Mouse (Mus musculus) liver, postnatal 0 days (tissue): ENCODE results near the gene Lrmda. TPM values are rescaled to one million over a fixed set of nuclear protein-coding genes. Genes with fewer than 3 reads are reported as not detected.

ENCODE experiments used
- ATAC-seq: fragments of 200-750 bp; cut with Nextera tagmentation; 2 replicates; pipeline ENCODE4 v1.8.0; 2017; ENCODE audit warnings: mild to moderate bottlenecking, moderate library complexity
- DNase-seq: peaks from one replicate; pipeline ENCODE4 v3.0.0-alpha.2; 2016
- H3K27ac ChIP-seq: fragments of 300-500 bp; sonication (generic); 2 replicates; pipeline ENCODE4 v1.5.1; 2014; ENCODE audit warnings: antibody characterized with exemption, moderate library complexity, mild to moderate bottlenecking, low read depth
- H3K27me3 ChIP-seq: fragments of 300-500 bp; sonication (generic); 2 replicates; pipeline ENCODE4 v1.6.1; 2014; ENCODE audit warnings: low read length, control low read depth, mixed read lengths; ENCODE audit not compliant: insufficient read depth
- H3K36me3 ChIP-seq: fragments of 300-500 bp; sonication (generic); replicated peaks from 2 replicates; pipeline ENCODE4 v1.6.1; 2014; ENCODE audit warnings: mild to moderate bottlenecking, control low read depth, low read length, moderate library complexity, mixed read lengths; ENCODE audit not compliant: insufficient read depth
- H3K4me1 ChIP-seq: fragments of 300-500 bp; sonication (generic); 2 replicates; pipeline ENCODE4 v1.6.1; 2014; ENCODE audit warnings: antibody characterized with exemption, mild to moderate bottlenecking, control low read depth; ENCODE audit not compliant: insufficient read depth
- H3K4me2 ChIP-seq: fragments of 300-500 bp; sonication (generic); 2 replicates; pipeline ENCODE4 v1.6.1; 2014; ENCODE audit warnings: low read depth, mild to moderate bottlenecking, low read length, moderate library complexity, mixed read lengths
- H3K4me3 ChIP-seq: fragments of 300-500 bp; sonication (generic); 2 replicates; pipeline ENCODE4 v1.5.1; 2014; ENCODE audit warnings: low read depth, low read length
- H3K9ac ChIP-seq: fragments of 300-500 bp; sonication (generic); replicated peaks from 2 replicates; pipeline ENCODE4 v1.6.1; 2014; ENCODE audit warnings: mild to moderate bottlenecking, moderate library complexity
- H3K9me3 ChIP-seq: fragments of 300-500 bp; sonication (generic); 2 replicates; pipeline ENCODE4 v1.6.1; 2016; ENCODE audit warnings: mild to moderate bottlenecking, control low read depth, low read length, mixed read lengths
- CTCF ChIP-seq: sonication (generic); IDR thresholded peaks from 2 replicates; pipeline ENCODE4 v1.5.1; 2016; ENCODE audit warnings: antibody characterized with exemption, low read depth
- EP300 ChIP-seq: IDR thresholded peaks from 2 replicates; pipeline ENCODE4 v1.6.1; 2016; ENCODE audit warnings: antibody characterized with exemption, low read depth, mild to moderate bottlenecking
- WGBS: fragments of 180-500 bp; shearing (Covaris S2); extraction: QIAGEN DNeasy Blood & Tissue Kit; methylation state at CpG from one replicate; pipeline ENCODE4 v1.1.7; 2014; ENCODE audit not compliant: insufficient replicate concordance; 5-methylcytosine and 5-hydroxymethylcytosine counted together
- polyA plus RNA-seq: library from polyadenylated mRNA; unstranded; fragments of >200 nt; fragmentation: Nextera tagmentation; extraction: Ambion mirVana; gene quantifications from 2 replicates; pipeline ENCODE4 v1.2.1, GENCODE M21; 2015

Gene Lrmda
- polyA plus RNA-seq, 1 experiment from 2014 or later, result 0.28 TPM

DNA sequence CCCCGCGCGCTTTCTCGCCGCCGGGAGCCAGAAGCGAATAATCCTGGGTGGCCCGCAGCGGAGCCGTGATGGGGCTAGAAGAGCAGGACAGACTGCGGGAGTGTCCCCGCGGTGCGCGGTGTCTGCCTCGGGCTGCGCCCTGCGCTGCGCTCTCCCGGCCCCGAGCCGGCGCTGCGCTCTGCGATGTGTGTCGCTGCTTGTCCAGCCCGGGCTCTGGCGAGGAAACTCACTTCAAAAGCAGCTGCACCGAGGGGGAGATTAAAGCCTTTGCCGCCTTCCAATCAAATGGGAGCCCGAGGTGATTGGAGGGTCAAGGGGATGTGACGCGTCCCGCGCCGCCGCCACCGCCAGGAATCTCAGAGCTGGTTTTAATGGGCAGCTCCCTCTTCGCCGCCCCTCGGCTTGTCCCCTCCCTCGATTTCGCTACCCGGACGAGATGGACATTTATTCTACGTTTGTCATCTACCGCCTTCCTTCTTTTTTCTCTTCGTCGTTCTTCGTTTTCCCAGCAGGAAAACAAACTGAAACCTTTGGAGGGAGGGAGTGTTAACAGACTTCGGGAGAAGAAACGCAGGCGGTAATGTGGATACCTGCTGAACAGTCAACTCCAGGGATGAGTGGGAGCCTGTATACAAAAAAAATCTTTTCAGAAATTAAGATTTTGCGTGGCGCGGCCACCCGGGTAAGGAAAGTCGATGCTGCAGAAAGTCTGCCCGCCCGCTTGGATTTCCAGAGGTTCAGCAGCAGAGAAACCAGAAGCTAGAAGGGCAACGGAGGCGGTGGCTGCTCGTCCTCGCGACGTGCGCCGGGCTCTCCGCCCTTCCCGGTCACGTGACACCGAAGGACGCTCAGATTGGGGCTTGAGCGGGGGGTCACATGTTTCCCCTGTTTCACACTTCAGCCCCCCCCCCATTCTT lies 31.6 kb upstream of the Lrmda start:
- peaks cover 95% of the 10 kb centered on the region for H3K27me3 ChIP-seq
- WGBS, result under 1% methylated on average over 68 of the region's 74 CpGs
- peak overlapping the region; percentile 64 for H3K4me2 ChIP-seq
- H3K9ac ChIP-seq, result peak overlapping the region; percentile 40; the same call in 1 of the 2 replicates
- peak overlapping the region; percentile 49 for H3K27ac ChIP-seq
- H3K36me3 ChIP-seq, result no peaks in the 10 kb centered on the region
- peak; percentile 63 for ATAC-seq
- peaks cover 21% of the 10 kb centered on the region for H3K4me1 ChIP-seq
- peak overlapping the region; percentile 55 for H3K4me3 ChIP-seq
- no peak for TF ChIP-seq EP300
- TF ChIP-seq CTCF, result no peak
- no peaks in the 10 kb centered on the region for H3K9me3 ChIP-seq
- DNase-seq, result peak; percentile 66

DNA sequence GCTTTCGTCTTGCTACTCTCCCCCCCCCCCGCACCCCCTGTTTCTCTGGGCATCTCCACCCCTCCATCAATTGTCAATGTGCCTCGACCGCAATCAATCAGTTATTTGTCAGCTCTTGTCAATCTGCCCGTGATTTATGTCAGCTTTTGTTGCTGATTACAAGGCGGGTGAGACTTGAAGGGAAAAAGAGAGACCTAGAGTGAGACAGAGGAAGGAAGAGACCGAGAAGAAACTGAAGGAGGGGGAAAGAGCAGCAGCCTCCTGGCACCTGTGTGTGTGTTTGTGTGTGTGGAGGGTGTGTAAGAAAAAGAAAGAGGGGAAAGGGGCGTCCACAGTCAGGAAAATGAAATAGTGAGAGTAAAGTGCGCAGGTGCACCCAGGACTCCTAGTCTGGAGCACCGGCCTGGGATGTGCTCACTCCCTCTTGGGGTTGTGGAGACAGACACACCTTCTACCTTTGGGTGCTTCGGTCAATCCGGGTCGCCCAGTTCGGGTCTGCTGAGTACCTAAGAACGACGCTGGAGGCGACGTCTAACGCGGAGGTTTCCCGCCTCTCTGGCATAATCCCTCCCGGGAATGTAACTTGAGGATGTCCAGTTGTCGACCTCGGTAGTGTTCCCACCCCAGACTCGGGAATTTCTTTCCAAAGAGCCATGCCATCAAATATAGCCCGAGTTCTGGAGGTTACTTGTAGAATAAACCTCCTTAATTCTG lies 30.8 kb upstream of the Lrmda start:
- under 1% methylated on average over 26 of the region's 26 CpGs for WGBS
- TF ChIP-seq CTCF, result no peak
- Histone ChIP-seq H3K4me1 (peaks cover 19% of the 10 kb centered on the region), H3K4me3 (peak overlapping the region; percentile 55), H3K9ac (no peak overlapping the region), H3K4me2 (peak overlapping the region; percentile 64), H3K36me3 (no peaks in the 10 kb centered on the region), H3K27me3 (peaks cover 95% of the 10 kb centered on the region), H3K9me3 (no peaks in the 10 kb centered on the region), H3K27ac (no peak overlapping the region)
- DNase-seq, result no peak
- ATAC-seq, result no peak

DNA sequence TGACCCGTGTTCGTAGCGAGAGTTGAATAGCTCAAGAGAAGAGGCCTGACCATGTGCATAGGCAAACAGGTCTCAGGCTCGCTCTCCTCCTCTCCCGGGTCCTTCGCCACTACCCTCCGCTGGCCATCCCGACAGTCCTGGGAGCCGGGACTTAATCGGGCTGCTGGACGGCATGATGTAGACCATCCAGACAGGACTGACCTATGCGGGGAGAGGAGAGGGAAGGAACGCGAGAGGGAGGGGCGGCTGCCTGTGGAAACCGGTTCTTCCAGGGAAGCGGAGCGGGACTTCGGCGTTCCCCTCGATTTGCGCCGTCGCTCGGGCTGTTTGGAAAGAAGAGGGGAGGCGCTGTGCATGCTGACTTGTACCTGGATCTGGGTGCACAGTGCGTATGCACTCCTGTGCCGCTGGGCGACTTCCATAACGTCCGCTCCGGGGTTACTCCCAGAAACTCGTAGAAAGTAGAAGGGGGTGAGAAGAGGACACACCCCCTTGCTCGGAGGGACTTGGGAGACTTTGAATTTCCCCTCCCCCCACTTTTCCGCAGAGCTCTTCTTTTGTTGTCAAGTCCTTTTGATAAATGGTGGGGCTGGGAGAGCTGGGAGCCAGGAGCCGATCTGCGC lies 30.1 kb upstream of the Lrmda start, which contains the start of gene Zfp503:
Zfp503 (minus strand) TSS at position 311 of the 623 bp plus-strand sequence.
- Histone ChIP-seq H3K27ac (peak within 1 kb of the TSS; percentile 48; the same call in 1 of the 2 replicates), H3K4me2 (peak within 1 kb of the TSS; percentile 64), H3K4me3 (peak within 1 kb of the TSS; percentile 55), H3K9ac (no peak within 1 kb of the TSS), H3K9me3 (no peaks in the 10 kb centered on the region), H3K36me3 (no peaks in the 10 kb centered on the region), H3K27me3 (peaks cover 99% of the 10 kb centered on the region), H3K4me1 (peaks cover 24% of the 10 kb centered on the region)
- DNase-seq, result peak; percentile 28
- under 1% methylated on average over 37 of the region's 37 CpGs for WGBS
- TF ChIP-seq CTCF (0 out of 2 replicates have a peak, but pooled peaks have one; percentile 3), EP300 (no peak)
- ATAC-seq, result no peak

DNA sequence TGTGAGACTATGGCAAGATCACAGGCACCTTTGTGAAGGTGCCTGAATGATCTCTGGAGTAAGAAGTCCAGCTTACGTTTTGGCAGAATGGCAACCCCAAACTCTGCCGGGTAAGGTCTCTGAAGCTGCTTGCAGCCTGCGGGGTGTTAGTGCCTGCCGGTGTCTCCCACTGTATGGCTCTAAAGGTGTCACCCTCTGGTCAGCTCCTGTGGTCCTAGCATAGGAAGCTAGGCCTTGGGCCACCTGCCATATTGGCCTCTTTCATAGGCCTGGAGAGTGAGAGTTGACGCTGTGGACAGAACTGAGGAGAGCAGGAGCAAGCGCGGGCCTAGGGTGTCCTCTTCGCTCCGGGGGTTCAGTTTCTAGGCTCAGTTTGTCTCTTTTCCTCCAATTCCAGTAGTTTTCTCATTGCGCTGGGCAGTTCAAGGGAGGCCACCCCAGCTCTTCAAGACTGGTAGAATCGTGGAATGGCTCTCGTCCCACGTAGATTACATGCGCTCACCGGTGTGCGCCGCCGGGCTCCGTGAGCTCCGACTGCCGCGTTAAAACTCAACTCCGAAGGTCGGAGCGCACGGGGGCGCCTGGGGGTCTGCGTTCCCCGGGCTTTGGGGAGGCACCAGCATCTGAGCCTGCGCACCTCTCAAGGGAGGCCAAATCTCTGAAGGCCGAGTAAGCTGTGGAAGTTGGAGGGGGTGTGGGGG lies 29.0 kb upstream of the Lrmda start:
- peak overlapping the region; percentile 22; the same call in 1 of the 2 replicates for H3K4me3 ChIP-seq
- TF ChIP-seq CTCF (no peak), EP300 (no peak)
- H3K27me3 ChIP-seq, result peaks cover 99% of the 10 kb centered on the region
- no peaks in the 10 kb centered on the region for H3K9me3 ChIP-seq
- 0 out of 2 replicates have a peak overlapping the region, but pooled peaks have one; percentile 13 for H3K4me2 ChIP-seq
- 8% methylated on average over 31 of the region's 31 CpGs for WGBS
- DNase-seq (no peak), ATAC-seq (no peak)
- H3K4me1 ChIP-seq, result peaks cover 30% of the 10 kb centered on the region
- no peak overlapping the region for H3K27ac ChIP-seq
- no peaks in the 10 kb centered on the region for H3K36me3 ChIP-seq
- no peak overlapping the region for H3K9ac ChIP-seq

DNA sequence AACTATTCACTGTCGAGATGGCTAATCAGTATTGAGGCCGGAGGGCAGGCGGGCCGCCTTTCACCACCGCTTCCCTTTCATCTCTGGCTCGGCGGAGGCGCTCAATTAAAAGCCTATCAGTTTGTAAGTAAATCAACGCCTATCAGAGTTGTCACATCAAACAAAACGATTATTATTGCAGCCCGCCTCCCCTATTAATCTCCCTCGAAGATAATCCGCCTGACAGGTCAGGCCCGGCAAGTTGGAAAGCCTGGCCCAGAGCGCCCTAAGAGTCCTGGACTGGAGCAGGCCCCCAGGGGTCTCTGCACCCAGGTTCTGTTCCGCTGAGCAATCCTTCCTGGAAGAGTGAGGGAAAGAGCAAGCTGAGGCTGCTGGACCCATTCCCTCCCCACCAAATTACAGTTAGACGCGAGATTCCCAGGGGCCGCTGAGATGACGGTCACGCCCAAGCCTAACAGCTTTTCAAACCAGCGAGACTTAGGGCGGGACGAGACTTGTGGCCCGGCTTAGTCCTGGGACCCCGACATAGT lies 28.2 kb upstream of the Lrmda start:
- Histone ChIP-seq H3K4me2 (no peak overlapping the region; the same call in 1 of the 2 replicates), H3K4me1 (peaks cover 28% of the 10 kb centered on the region), H3K27me3 (peaks cover 97% of the 10 kb centered on the region), H3K9ac (no peak overlapping the region), H3K36me3 (no peaks in the 10 kb centered on the region), H3K4me3 (peak overlapping the region; percentile 22; the same call in 1 of the 2 replicates), H3K9me3 (no peaks in the 10 kb centered on the region), H3K27ac (no peak overlapping the region)
- ATAC-seq (no peak), DNase-seq (peak; percentile 14)
- TF ChIP-seq CTCF (no peak), EP300 (no peak)
- 12% methylated on average over 26 of the region's 26 CpGs for WGBS
